Mouse (Mus musculus) adrenal gland (tissue): ENCODE results near the gene Vps13d.

Source experiments
- intact Hi-C: fragments of 180-260 bp; cut with DNase I; formaldehyde crosslinking; loops from one replicate; pipeline ENCODE4 v1.15.1; 2025

The Vps13d gene

GRCm38 (mm10) chr4:145097974-145098373 lies 96.8 kb downstream of the Vps13d start:
- intact Hi-C loops, result no loop called here

DNA sequence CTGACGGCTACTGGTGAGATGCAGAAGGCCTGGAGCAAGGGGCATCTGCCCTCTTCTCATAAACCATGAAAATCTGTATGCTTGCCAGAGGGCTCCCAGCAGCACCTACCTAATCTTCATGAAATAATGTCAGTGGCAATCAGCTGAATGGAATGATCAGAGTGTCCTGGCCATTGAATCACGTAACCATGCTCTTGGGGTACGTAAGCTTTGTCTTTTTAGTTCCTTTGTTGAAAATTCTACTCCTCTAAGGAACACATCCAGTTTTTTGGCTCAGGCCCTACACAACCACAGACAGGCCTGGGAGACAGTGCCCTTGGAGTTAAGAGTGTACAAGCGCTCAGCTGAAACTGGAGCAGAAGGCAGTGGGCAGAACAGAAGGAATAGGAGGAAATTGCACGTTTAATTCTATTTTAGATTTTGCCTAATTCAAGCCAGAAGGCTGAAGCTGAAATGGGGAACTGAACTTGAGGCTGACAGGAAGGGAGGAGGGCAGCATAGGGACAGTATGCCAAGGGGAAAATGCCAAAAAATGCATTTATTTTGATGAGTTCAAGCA lies 98.2 kb downstream of the Vps13d start:
- intact Hi-C loops, result no loop called here

- intact Hi-C loops, result no loop called here
Measured at GRCm38 (mm10) chr4:145086509-145086908, 108.3 kb downstream of the Vps13d start.

GRCm38 (mm10) chr4:145079324-145079723 lies 115.5 kb downstream of the Vps13d start:
- intact Hi-C loops, result no loop called here

DNA sequence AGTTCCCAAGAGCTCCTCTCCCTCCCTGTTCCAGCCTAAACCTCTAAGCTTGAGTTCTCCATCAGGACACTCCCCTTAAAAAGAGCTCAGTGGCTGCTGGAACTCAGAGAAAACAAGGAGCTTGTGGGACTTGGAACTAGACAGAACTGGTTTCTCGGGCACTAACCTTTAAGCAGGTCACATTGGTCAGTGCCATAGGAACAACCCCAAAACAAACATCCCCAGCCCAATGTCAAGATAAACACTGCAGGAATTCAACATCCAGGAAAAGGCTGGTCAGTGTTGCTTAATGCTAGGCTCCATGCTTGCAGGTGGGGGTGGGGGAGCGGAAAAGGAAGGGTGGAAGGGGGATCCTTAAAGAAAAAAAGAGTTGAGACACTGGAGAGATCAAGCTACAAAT lies 120.5 kb downstream of the Vps13d start:
- intact Hi-C loops, result loop anchor here (5.0 kb wide), 1 partner anchor 68 kb away; no protein-coding TSS in a partner anchor

- intact Hi-C loops, result loop anchor here (5.0 kb wide), 1 partner anchor 69 kb away; no protein-coding TSS in a partner anchor
Measured at GRCm38 (mm10) chr4:145073728-145074127, 121.1 kb downstream of the Vps13d start.

GRCm38 (mm10) chr4:145071942-145072341 lies 122.9 kb downstream of the Vps13d start:
- intact Hi-C loops, result loop anchor here (5.0 kb wide), 1 partner anchor 70 kb away; no protein-coding TSS in a partner anchor

DNA sequence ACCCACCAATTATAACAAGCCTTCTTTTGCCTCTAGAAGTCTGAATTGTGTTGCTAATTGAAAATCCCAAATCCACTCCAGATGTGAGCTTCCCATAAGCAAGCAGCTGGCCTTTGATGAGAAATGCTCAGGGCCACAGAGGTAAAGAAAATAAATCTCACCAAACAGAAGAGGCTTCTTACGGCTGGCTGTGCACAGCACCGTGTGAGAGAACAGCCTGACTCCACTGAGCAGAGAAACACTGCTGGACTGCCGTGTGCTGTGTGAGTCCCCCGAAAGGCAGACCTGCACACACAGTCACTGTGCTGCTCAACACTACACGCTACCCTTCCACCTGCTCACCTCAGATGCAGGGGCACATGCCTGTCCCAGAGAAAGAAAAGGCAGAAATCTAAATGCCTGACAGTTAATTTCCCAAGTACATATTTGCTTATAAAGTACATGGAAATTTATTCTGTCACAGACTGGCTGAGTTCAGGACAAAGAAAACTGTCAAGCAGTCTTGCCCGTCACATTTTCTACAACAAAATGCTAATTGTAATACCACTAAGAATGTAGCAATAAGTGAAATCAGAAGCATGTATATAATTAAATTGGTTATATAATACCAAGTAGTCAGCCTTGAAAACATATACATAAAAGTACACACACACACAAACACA lies 127.7 kb downstream of the Vps13d start:
- intact Hi-C loops, result no loop called here

DNA sequence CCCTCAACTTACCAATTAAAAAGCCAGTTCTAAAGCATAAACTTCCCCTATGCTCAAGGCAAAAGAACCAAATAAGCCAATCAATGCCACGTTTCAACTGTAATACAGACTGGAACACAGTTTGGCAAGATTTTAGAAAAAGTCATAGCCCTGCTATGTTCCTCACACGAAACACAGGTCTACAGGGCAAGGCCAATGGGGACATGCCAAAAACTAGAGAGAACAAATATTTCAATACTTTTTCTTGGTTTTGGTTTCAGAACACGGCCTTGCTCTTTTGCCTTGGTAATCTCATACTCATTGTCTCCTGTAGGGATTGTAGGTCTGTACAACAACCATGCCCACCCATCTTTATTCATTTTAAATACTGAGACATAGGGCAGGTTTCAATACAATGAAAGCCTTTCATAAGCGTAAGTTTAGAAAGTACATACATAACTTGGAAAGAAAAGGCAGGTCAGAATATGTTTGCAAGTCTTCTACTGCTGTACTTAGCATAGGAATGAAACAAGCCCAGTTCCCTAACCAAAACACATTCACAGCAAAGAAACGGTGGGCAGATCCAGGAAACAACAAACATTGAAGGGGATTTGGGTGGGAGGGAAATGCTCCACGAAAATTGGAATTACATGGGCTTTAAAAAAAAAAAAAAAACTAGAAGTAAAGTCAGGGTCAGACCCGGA lies 128.3 kb downstream of the Vps13d start:
- intact Hi-C loops, result no loop called here

DNA sequence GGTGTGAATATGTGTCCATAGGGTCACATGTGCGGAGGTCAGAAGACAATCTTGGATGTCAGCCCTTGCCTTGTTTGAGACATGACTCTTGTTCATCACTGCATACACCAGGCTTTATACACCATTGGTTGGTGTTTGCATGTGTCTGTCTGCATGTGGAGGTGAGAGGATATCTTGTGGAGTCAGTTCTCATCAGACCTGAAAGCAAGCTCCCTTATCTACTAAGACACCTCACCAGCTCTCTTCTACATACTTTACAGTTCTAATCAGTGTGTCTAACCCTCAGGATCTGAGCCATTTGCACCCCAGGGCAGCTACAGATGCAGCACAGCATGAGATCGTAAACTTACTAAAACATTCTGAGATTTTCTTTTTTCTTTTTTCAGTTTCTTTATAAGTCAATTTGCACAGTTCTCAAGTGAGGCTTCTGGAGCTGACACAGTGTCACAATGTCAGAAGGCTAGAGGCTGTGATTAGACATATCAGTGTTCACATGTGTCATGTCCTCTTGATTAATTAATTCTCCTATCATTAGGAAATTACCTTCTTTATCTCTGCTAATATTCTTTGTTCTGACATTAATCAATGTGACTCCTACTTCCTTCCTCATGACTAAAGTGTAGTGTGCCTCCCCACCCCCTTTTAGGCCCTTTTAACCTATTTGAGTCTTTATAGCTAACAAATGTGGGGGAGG lies 135.9 kb downstream of the Vps13d start:
- intact Hi-C loops, result no loop called here

DNA sequence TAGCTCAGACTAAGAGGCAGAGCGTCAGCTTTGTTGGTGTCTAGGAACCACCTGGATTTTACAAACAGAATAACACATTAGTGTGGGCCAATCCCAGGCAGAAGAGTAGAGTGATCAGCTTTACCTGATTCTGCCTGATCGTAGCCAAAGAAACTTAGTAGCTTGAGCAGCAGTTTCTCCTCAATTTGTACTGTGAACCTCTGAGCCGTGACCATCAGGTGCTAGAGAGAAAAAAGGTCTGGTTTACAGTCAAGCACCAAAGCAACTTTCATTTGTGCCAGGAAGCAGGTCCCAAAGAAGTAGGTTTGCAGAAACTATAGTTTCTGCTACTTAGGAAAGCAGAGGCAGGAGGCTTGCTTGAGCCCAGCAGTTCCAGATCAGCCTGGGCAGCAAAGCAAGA lies 138.5 kb downstream of the Vps13d start:
- intact Hi-C loops, result no loop called here

DNA sequence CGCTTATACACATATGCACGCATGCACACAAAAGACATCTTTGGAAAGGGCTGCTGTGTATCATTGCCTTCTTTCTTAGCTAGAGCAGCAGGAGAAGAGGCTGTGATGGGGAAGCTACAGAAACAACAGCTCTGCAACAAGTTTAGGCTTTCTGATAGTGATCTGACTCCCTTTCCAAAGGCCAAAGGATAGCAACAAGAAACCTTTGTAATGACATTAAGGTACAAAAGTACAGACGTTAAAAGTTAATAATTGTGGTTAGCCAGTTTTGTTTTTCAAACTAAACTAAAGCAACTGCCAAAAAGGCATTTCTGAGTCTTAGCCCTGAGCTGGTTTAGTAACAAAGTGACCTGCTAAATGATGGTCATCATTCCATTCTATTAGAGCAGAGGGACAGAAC lies 139.0 kb downstream of the Vps13d start:
- intact Hi-C loops, result no loop called here

- intact Hi-C loops, result loop anchor here (5.0 kb wide), 1 partner anchor 53 kb away; no protein-coding TSS in a partner anchor
Measured at GRCm38 (mm10) chr4:145054369-145054768, 140.4 kb downstream of the Vps13d start.

- intact Hi-C loops, result loop anchor here (5.0 kb wide), 1 partner anchor 55 kb away; no protein-coding TSS in a partner anchor
Measured at GRCm38 (mm10) chr4:145052697-145053096, 142.1 kb downstream of the Vps13d start.

DNA sequence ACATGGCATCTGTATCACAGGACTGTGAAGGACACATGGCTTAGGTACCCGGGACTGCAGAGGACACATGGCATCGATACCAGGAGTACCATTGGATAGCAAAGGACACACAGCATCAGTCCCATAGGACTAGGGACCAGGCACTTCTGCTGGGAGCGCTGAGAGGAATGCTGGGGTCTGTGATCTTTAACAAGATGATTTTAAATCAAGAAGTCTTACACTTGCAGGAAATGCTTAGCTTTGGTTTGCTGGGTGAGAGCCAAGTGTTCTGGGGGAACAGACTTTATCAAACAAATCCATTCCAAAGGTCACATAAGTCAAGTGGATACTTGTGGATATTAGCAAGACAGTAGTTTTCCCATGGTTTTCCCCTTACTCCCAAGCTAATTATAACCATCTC lies 142.5 kb downstream of the Vps13d start:
- intact Hi-C loops, result loop anchor here (5.0 kb wide), 1 partner anchor 55 kb away; no protein-coding TSS in a partner anchor

DNA sequence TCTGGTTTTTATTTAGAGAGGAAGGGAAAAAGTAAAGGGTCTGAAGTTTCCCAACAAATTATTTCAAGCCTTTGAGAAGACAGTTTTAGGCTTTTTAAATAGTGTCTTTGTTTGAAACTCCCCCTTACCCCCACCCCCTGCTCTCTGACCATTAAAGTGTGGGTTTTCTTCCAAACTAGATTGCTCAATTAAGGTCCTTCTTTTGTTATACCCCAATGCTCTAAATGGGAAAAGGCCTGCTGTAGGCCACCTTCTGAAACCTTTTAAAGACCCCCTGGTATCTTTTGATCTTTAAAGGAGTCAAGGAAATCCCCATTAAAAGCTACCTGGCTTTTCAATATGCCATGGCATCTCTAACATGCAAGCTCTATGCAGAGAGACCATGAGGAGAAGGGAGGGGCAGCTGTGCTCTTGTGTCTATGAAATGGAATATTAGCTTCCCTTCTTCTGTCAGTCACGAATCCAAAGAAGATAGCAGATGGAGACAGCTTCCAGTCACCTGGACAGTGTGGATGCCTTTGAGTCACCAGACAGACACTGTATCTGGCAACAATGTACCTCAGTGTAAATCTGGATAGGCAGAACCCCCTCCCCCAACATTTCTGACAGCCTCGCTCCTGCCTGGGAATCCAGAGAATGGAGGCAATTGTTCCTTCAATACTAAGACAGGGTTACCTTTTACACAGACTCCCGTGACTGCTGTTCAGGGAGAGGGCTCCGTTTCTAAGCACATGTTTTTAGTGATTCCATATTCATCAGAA lies 143.4 kb downstream of the Vps13d start:
- intact Hi-C loops, result loop anchor here (5.0 kb wide), 1 partner anchor 56 kb away; no protein-coding TSS in a partner anchor

DNA sequence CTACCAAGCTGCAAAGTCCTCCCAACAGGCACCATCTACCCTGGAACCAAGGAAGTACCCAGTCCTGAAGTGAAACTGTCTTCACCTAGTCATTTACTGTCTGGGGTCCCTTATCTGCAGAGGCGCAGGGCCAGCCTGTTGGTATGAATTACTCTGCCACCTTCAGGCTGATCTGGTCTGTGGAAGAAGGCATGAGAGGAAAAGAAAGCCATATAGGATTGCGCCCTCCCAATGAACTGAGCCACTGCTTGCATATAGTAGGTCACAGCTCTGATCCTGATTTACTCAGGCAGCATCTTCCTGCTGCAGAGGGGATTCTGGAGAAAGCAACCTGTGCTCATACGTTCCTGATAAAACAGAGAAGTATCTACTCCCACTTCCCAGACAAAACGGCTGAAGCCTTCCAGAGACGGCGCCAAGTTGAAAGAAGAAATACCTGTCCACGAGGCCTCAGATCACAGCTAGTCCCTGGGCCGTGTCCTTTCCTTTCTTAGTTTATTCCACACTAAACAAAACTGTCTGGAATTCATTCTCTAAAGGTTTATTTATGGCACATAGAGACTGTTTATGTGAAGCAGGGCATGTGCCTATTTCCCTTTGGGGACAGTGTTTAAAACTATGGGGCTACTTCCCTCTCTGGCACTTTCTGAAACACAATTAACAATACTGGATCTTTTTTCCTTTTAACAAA lies 144.1 kb downstream of the Vps13d start:
- intact Hi-C loops, result loop anchor here (5.0 kb wide), 1 partner anchor 57 kb away; no protein-coding TSS in a partner anchor

DNA sequence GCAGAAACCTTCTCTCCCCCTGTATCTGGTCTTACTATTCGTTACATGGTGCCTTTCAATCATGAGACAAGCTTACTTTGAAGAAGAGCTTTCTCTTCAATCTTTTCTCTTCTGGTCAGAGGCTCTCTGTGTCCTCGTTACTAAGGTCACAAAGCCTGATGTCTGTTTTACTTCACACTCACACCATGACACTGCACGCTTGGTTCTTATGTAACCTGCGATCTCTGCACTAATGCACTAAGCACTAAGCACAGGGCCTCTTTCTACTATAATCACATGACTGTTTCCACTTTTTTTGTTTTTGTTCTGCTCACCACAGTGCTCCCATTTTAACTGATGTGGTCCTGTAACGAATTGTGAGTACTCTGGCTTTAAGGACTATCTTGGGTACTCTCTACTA lies 146.8 kb downstream of the Vps13d start:
- intact Hi-C loops, result no loop called here

GRCm38 (mm10) chr4:145046032-145046401 lies 148.8 kb downstream of the Vps13d start:
- intact Hi-C loops, result no loop called here

- intact Hi-C loops, result no loop called here
Measured at GRCm38 (mm10) chr4:145045312-145046031, 149.3 kb downstream of the Vps13d start.
